Mouse (Mus musculus) brain, embryonic 14.5 days (tissue): ENCODE measurements around the gene Siae.

ENCODE experiments used
- CTCF ChIP-seq: fragments of 200-500 bp; IDR thresholded peaks from 2 replicates; pipeline ENCODE4 v1.5.1; 2012; ENCODE audit warnings: inconsistent platforms, mild to moderate bottlenecking, moderate library complexity, borderline replicate concordance; ENCODE audit not compliant: insufficient read depth, insufficient read length; ENCODE audit errors: extremely low read depth
- POLR2A ChIP-seq: fragments of 200-500 bp; IDR thresholded peaks from 2 replicates; pipeline ENCODE4 v1.6.1; 2012; ENCODE audit warnings: mild to moderate bottlenecking, inconsistent platforms, borderline replicate concordance; ENCODE audit not compliant: poor library complexity, insufficient read depth, insufficient read length, severe bottlenecking; ENCODE audit errors: extremely low read depth

DNA sequence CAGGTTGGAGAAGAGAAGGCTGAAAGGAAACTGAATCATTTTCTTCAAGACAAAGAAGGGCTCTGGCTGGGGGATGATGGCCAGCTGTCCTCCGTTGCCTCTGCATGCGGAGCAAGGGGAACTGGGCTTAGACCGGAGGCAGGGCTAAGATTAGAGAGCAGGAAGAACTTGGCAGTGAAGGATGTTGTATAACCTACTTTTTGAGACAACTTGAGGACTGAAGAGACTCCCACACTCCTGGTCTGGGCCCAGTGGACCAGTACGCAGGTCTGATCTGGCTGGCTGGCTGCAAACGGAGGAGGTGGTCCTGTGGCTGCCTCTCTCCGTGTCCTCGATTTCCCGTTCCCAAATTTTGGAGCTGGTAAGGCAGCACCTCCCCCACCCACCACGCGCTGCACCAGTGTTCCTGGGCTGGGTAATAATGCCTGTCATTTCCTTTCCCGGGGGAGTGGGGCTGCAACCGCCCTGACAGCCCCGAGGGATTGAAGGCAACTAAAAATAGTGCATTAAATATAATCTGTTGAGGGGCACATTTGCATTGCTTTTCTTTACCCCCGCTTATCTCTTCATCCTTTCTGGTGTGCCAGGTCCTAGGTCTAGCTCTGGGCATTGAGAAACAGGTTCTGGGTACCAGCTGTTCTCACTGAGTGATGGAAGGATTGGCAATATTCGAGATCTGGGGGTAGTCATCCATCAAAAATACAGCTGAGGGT, 12.6 kb downstream of the Siae start:
- TF ChIP-seq CTCF (no peak), POLR2A (no peak)
